Mouse (Mus musculus) kidney, adult 2 months (tissue): ENCODE measurements at regions not wholly inside any gene's neighbourhood (a gene's known extent, or its start where the extent isn't known, plus 50 kb on each side); places are given as distances from the start of the nearest gene placed in this dataset.
"Not testable (repeated sequence)": the region's sequence is repeated elsewhere in the genome, so short reads cannot be mapped to it uniquely, and the experiment has no call there.

Experiments
- CTCF ChIP-seq: fragments of 200-500 bp; conservative IDR thresholded peaks from 2 replicates; pipeline ENCODE4 v1.5.1; 2011; ENCODE audit warnings: low read depth, mild to moderate bottlenecking, control low read depth, low read length, moderate library complexity, mixed read lengths; ENCODE audit not compliant: insufficient read depth, insufficient read length
- POLR2A ChIP-seq: fragments of 200-500 bp; IDR thresholded peaks from one replicate; pipeline ENCODE4 v1.6.1; 2011; ENCODE audit warnings: low read depth, low read length, control low read depth

- TF ChIP-seq CTCF, POLR2A: not testable (repeated sequence)
These were observed 193.8 kb downstream of the Gm17267 start for GRCm38 (mm10) chrX:126211196-126211595.
